Mouse (Mus musculus) natural killer cell, adult 2 months (primary cell): ENCODE data around the gene Col2a1.

ENCODE experiments used
- DNase-seq, 2 experiments: peaks; one replicate each; pipeline ENCODE4 v3.0.0; 2022; ENCODE audit warnings: low spot score in 2 of 2

Col2a1 gene

DNA sequence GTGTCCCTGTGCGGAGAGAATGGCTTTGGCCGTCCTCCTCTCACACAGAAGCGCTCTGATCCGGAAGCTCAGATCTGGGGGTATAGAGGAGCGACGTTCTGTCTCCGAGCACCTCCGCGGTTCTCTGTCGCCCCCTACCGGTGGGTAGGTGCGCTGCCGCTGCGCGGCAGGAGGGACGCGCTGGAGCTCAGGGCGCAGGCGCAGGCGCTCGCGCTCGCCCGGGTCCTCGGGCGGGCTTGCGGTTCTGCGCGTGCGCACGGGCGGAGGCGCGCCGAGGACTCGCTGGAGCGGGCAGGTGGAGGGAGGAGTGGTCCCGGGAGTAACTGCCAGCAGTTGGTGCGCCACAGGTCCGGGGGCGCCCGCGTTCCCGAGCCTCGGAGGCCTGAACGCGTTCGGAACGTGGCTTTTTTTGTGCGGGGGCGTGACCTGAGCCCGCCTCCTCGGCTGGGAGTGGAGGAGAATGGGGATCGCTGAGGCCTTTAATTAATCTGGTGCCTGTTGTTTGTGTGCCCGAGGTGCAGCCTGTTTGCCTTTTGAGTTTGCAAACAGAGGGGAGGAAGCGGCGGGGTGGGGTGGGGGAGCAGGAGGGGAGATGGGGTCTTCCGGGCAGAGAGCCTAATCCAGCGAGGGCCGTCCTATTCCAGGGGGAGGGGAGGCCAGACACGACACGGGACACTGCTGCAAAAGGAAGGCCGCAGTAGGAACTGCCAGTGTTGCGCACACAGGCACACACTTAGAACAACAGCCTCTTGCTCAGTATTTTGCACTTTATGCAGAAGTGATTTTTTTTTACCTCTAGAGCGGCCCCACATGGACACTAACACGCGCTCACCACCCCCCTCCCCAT lies 40.3 kb downstream of the Col2a1 start, which contains the start of gene Tmem106c:
Gene Tmem106c, plus strand, starts transcription at position 212 of the 847 bp plus-strand sequence.
- peak; percentile 83 to 91 for DNase-seq

DNA sequence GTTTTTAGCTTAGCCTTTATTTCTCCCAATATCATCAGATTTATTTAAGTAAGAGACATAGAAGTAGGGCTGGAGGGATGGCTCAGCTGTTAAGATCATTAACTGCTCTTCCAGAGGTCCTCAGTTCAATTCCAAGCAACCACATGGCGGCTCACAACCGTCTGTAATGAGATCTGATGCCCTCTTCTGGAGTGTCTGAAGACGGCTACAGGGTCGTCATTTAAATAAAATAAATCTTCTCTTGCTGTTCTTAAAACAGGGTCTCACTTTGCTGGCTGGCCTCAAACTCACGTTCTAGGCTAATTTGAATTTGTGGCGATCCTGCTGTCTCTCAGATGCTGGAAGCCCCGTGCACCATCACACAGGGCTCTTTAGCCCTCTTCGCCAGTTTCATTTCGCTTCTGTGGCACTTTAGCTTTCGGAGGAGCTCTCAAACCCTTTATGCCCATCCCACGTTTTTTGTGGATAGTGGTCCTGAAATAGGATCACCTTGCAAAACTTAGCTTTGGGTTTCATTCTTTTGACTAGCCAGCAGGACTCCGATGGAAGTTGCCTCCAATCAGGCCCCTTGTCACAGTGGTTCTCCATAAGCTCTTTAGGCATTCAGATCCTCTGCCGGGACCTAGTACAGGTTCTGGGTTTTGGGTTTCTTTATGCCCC lies 41.0 kb downstream of the Col2a1 start:
- DNase-seq: peak; percentile 23 to 34

- DNase-seq: no peak
These were observed 48.1 kb downstream of the Col2a1 start for GRCm38 (mm10) chr15:97956416-97956815.

DNA sequence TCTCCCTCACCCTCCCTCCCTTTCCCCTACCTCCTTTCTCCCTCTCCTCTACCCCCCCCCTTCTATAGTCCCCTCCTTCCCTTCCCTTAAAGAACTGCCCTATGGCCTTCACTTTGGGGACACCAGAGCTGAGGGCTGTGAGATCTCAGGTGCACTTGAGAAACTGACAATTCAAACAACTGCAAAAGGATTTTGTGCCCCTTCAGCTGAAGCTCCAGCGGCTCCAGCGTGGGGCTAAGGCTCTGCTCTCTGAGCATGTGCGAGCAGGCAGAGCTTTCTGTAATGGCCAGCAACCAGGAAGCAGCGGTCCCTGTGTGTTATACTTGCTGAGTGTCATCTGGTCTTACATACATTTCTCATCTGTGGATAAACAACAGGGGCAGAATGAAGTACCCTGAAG lies 48.8 kb downstream of the Col2a1 start:
- no peak for DNase-seq

- no peak for DNase-seq
These were observed 49.2 kb downstream of the Col2a1 start for GRCm38 (mm10) chr15:97955286-97955685.

DNA sequence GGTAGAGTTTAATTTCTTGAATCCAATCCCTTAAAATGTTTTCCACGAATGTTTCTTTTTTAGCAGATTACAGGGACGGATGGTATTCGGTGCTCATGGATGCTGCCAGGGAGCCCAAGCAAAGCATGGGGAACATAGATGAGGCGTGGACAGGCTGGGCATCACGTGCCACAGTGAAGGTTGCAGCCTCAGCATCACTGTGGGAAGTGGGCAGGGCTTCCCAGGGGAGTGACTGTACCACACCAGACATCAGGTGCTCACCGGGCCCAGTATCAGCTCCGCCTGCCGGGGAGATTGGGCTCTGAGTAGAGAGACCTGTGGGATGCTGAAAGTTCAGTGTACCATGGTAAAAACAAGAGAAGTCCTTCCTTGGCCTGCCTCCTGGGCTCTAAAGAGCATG lies 49.8 kb downstream of the Col2a1 start:
- DNase-seq: no peak

DNA sequence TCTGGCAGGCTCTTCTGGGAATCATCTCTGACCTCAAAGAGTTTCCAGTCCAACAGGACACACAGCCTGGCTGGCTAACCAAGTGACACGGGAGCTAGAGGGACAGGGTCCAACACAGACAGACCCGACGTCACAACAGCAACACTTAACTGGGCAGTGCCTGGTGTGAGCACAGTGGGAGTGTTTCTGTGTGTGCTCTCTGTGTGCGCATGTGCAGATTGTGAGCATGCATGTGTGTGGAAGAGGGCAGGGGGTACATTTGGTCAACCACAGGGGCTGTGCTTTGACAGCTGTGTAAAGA lies 51.7 kb downstream of the Col2a1 start:
- no peak for DNase-seq

DNA sequence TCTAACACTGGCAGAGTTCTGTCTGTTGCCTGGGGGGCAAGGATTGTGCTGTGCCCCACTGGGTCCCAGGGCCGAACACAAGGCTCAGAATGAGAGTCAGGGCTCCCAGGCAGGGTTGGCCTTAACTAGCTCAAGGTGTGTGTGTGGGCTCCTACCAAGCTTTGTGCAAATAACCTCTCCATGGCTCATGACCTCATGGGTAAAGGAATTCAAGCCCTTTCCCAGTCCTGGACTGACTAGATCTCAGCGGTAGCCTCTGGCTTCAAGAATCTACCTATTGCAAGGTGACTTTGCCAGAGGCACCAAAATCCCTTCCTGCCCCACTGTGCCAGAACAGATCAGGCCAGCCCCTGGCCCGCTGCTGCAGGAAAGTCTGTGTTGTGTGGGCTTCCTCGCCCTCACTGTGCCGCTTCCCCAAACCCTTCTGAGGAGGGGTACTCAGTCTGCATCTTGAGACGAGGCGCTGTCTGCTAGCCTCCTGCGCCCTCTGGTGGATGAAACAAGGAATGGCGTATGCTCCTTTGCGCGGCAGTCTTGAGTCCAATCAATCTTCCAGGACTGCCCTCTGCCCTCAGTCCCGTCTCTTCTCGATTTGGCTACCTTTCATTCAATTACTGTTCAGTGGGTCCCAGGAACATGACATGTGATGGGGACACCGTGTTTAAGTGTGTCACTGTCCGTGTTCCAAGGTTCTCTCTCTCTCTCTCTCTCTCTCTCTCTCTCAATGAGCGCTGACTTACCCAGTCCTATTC lies 52.2 kb downstream of the Col2a1 start:
- peak; percentile 23 to 50 for DNase-seq

- DNase-seq: no peak
These were observed 54.3 kb downstream of the Col2a1 start for GRCm38 (mm10) chr15:97950240-97950639.

DNA sequence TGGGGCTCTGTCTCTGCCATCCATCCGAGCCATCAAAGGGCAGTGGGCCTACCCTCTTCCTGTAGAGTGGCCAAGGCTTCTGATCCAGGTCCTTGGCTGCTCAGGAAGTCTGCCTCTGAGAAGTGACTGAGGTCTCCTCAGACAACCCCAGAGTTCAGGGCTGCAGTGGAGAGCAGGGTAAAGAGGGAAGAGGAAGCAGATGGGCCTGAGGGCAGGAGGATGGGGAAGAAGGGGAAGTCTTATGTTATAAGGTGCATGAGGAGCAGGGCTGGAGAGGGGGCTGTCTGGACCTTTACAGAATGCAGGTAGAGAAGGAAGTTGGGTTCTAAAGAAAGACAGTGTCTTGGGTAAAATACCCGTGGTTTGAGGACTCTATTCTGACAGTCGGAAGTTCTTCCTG lies 54.8 kb downstream of the Col2a1 start:
- no peak for DNase-seq

- DNase-seq: no peak
These were observed 55.8 kb downstream of the Col2a1 start for GRCm38 (mm10) chr15:97948720-97949119.

DNA sequence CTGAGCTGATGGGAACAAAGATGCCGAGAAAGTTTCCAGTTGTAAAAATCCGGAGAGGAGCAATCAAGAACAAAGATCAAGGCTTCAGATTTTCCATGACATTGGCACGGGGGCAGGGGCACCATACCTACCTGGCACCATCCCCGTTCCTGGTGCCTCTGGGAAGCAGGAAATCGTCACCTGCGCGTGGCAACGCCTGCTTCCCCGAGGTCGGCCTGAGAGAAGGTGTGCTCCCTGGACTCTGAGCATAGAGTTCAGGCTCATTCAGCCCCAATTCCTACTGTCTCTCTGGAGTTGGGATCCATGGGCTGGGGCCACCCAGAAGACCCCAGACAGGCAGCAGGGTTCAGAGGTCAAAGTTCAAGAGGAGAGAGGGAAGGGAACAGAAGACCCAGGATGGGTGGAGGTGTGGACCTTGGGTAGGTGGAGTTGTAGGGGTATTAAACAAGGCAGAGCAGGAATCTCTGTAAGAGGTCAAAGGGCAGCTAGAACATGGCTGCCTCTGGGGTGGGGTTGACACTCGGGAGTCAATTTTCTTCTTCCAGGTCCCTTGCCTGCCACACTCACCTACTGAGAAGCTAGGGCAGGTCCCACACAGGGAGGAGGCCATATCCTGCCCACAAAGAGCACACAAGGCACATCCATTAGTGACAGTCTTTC lies 58.7 kb downstream of the Col2a1 start:
- no peak for DNase-seq

DNA sequence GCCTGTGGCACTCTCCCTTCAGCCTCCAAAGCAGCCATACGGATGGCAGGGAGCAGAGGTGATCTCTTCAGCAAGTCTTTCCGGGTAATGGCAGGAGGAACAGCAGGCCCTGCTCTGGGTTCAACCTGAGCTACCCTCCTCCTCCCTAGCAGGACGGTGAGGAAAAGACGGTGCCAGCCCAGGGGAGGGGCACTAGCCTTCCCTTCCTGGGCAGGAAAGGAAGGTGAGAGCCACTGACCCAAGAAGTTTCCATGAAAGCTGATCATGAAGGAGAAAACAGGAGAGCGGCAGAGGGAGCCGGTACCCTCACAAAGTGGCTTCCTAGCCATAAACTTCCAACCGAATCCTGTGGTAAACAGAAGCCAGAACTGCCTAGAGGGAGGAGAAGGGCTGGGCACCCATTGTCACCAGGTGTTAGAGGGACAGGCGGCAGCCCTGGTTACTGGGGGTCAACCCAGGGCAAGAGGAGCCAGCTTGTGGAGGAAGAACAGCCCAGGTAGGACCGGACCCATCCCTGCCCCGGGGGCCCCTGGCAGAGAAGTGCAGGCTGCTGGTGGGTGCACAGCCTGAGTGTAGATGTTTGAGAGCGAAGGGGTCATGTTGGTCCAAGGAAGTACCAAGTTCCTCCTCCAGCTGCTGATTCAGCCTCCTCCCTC lies 59.4 kb downstream of the Col2a1 start:
- DNase-seq: no peak

- DNase-seq: no peak
These were observed 61.1 kb downstream of the Col2a1 start for GRCm38 (mm10) chr15:97943356-97943755.

DNA sequence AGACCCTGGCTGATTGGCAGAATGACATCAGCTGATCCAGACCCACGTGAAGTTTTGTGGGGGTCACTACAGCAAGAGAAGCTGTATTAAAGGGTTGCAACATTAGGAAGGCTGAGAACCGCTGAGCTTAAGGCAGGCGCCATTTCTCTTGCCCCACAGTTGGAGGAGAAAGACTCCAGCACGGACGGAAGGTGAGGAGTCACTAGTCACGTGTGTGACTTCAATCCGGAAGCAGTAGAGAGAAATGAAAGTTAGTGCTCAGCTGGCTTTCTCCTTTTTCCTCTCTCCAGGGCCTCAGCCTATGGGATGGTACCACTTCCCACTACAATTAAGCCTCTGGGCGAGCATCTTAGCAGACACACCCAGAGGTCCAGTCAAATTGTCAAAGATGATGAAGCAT lies 62.0 kb downstream of the Col2a1 start:
- DNase-seq: no peak

- no peak for DNase-seq
These were observed 63.2 kb downstream of the Col2a1 start for GRCm38 (mm10) chr15:97941306-97941705.

- DNase-seq: no peak
These were observed 64.4 kb downstream of the Col2a1 start for GRCm38 (mm10) chr15:97940088-97940487.

- DNase-seq: no peak
These were observed 65.9 kb downstream of the Col2a1 start for GRCm38 (mm10) chr15:97938580-97938979.

GRCm38 (mm10) chr15:97932441-97932840 lies 72.1 kb downstream of the Col2a1 start:
- DNase-seq: no peak

DNA sequence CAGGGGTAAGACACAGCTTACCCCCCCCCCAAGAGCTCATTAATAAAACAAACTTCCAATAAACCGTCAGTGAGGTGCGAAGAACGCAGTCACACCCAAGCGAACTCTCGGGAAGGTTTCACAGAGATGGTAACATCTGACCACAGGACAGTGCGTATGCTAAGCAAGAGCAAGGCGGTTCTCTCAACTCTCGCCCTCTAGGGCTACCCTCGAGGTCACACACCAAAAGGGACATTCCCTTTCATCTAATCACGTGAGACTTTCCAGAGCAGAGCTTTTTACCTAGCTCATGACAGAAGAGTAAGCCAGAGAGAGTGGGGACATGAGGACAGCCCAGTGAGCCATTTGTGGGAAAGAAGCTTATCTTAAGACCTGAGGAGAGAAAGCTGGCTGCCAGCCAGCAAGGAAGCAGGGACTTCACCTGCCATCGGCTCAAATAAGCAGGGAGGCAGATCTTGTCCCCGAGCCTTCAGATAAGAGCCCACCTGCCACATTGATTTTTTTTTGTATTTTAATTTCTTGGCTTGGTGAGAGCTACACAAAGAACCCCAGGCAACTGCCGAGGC lies 75.2 kb downstream of the Col2a1 start:
- peak; percentile 32 to 59 for DNase-seq

DNA sequence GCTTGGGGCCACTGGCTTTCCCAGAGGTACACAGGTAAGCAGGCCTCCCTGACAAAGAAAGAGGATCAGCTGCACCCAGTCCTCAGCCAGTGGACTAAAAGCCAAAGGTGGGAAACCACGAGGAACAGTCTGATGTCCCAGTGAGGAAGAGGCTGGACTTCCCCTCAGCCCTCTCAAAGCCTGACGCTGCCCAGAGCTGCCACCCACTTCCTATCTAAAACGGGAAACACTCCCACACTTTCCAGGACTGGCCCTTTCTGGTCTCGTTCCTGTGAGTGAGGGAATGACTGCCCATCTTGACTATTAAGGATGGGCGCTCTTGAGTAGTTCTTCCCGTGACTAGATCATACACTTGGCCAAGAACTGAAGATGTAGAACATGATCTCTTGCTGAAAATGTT lies 76.7 kb downstream of the Col2a1 start:
- DNase-seq: no peak
